Mouse (Mus musculus) urinary bladder, postnatal 14 days (tissue): Measurements from ENCODE around the gene Rell1.

Experiments used
- DNase-seq: peaks from one replicate; pipeline ENCODE4 v3.0.0; 2021; ENCODE audit warnings: low spot score

Rell1 gene

GRCm38 (mm10) chr5:63968443-63969415 is at the start of gene Rell1:
Rell1 (minus strand) TSS chr5:63968897.
- DNase-seq = peak; percentile 100

- DNase-seq = no peak
These were observed 44.1 kb upstream of the Rell1 start for GRCm38 (mm10) chr5:64012596-64013366.

GRCm38 (mm10) chr5:64006548-64006947 is 37.9 kb upstream of the Rell1 start:
- DNase-seq = peak; percentile 45

GRCm38 (mm10) chr5:64003302-64003701 is 34.6 kb upstream of the Rell1 start:
- DNase-seq = no peak

GRCm38 (mm10) chr5:63993865-63994264 is 25.2 kb upstream of the Rell1 start:
- no peak for DNase-seq

- DNase-seq = no peak
These were observed 22.0 kb upstream of the Rell1 start for GRCm38 (mm10) chr5:63990675-63991074.

- no peak for DNase-seq
These were observed 17.6 kb upstream of the Rell1 start for GRCm38 (mm10) chr5:63986337-63986736.

GRCm38 (mm10) chr5:63982296-63982695 is 13.6 kb upstream of the Rell1 start:
- DNase-seq = peak; percentile 26

- DNase-seq = no peak
These were observed 2.3 kb upstream of the Rell1 start for GRCm38 (mm10) chr5:63970991-63971390.

- DNase-seq = no peak
These were observed 1.6 kb upstream of the Rell1 start for GRCm38 (mm10) chr5:63970281-63970732.

- no peak for DNase-seq
These were observed 897 bp upstream of the Rell1 start for GRCm38 (mm10) chr5:63969476-63970112.

- peak; percentile 29 for DNase-seq
These were observed 1.0 kb downstream of the Rell1 start for GRCm38 (mm10) chr5:63967591-63968141.

GRCm38 (mm10) chr5:63966379-63966778 is 2.3 kb downstream of the Rell1 start:
- no peak for DNase-seq

GRCm38 (mm10) chr5:63965946-63966345 is 2.8 kb downstream of the Rell1 start:
- no peak for DNase-seq

- DNase-seq = no peak
These were observed 4.1 kb downstream of the Rell1 start for GRCm38 (mm10) chr5:63964576-63964975.

GRCm38 (mm10) chr5:63961726-63962125 is 7.0 kb downstream of the Rell1 start:
- no peak for DNase-seq

GRCm38 (mm10) chr5:63960565-63960964 is 8.1 kb downstream of the Rell1 start:
- DNase-seq = no peak

- DNase-seq = no peak
These were observed 9.6 kb downstream of the Rell1 start for GRCm38 (mm10) chr5:63958963-63959708.

- DNase-seq = peak; percentile 27
These were observed 11.1 kb downstream of the Rell1 start for GRCm38 (mm10) chr5:63957607-63958006.

- DNase-seq = no peak
These were observed 12.3 kb downstream of the Rell1 start for GRCm38 (mm10) chr5:63956411-63956810.

GRCm38 (mm10) chr5:63953401-63954032 is 15.2 kb downstream of the Rell1 start:
- DNase-seq = no peak
